Mouse (Mus musculus) ZHBTc4 (cell line): ENCODE results near the gene Hadh.
A peak's percentile ranks its signal among the peaks of the same experiment; 100 is the strongest.

Source experiments
- DNase-seq: peaks from one replicate; pipeline ENCODE4 v3.0.0-alpha.2; 2011; ENCODE audit warnings: low read depth, low spot score

The Hadh gene

DNA sequence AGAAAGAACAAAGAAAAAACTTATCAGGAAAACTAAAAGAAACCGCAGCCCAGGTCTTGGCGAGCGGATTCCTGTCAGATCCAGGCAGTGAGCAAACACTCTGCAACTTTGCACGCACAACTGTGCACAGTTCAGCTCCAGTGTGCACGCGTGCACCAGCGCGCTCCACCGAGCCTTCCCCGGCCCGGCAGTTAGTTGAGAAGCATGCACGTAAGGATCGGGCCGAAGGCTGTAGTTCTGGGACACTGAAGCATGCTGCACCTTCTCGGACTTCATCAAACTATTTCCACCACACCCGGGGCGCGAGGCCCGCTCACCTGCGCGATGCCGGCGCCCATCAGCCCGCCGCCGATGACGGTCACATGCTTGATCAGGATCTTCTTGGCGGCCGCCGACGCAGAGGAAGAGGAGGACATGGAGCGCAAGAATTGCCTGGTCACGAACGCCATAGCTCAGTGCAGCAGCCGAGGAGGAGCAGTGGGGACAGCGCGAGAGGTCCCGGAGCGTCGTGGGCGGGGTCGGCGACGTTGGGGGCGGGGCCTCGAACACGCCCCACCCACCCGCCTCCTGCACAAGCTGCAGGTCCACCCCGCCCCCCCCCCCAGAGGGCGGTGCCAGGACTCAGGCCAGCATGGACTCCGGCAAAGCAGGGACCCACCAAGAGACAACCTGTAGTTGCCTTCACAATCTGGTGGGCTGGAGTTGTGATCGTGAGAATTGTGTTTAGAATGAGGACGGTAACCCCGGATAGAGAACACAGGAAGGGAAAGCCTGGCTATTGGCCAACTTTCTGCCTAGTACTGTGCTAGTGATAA is at the start of gene Hadh:
Hadh (minus strand) TSS at position 543 of the 815 bp plus-strand sequence.
- DNase-seq: peak; percentile 96

DNA sequence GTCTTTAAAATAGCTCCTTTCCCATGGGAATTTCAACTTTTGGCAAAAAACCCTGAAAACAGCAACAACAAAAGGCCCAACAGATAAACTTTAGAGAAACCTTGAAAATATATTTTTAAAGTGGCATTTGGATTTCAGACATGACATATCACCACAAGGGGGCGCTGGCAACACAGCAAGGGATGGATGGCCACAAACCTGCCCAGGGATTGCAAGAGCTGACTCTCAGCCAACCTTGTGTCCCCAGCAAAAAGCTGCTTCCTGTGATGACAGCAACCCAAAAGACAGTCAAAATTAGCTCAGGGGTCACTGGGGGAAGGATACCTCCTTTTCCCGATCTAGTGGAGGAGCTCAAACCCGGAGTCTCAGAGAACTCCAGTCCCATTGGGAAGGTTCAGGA is 48.3 kb upstream of the Hadh start:
- DNase-seq: peak; percentile 83

GRCm38 (mm10) chr3:131318211-131318610 is 46.3 kb upstream of the Hadh start:
- DNase-seq: peak; percentile 21

DNA sequence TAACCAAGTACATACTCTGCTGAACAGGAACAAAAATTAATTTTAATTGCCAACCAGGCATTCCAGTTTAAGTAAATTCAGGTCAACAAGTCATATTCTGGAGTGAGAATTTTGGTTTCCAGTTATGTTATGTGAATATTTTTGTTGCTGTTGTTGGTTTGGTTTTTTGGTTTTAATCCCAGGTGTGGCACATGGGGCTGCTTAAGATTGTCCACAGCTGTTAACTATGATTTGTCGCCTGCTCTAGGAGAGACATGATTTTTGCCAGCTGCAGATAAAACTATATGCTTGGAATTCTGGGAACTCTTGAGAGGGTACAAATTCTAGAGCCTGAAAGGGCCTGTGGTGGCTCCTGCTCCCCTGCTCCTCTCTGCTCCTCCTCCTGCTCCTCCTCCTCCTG is 45.2 kb upstream of the Hadh start:
- DNase-seq: no peak

GRCm38 (mm10) chr3:131315957-131316510 is 44.1 kb upstream of the Hadh start:
- peak; percentile 62 for DNase-seq

DNA sequence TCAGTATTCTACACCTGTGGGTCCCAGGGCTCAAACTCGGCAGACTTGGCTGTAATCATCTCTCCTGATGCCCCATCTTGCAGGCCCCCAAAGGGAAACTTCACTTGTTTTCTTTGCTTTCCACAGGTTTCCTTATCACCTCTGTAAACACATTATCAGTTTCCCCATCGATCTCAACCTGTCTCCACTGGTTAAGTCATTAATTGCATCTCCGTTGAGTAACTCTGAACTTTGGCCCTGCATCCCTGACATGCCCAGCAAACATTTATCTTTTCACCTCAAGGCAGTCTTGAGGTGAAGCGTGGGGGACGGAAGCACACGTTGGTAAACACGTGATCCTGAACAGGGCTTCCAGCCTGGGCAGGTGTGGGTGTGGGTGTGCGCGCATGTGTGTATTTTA is 40.4 kb upstream of the Hadh start:
- no peak for DNase-seq

DNA sequence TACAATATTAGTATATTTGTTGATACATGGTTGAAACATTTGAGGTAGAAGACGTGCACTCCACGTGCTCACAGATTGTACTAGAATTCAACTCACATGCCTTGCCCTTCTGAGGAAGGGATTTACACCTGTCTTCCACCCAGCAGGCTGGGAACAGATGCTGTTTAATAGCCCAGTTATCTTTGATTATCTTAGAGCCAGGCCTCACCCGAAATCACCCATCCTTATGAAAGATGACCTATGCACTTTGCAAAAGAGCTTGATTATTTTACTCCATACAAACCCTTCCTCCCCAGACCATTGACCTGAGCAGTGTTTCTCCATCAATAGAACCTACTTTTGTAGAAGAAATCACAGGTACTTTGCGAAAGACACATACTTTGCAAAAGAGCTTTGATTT is 38.7 kb upstream of the Hadh start:
- DNase-seq: no peak

GRCm38 (mm10) chr3:131307811-131308210 is 35.9 kb upstream of the Hadh start:
- no peak for DNase-seq

GRCm38 (mm10) chr3:131306255-131306654 is 34.4 kb upstream of the Hadh start:
- no peak for DNase-seq

DNA sequence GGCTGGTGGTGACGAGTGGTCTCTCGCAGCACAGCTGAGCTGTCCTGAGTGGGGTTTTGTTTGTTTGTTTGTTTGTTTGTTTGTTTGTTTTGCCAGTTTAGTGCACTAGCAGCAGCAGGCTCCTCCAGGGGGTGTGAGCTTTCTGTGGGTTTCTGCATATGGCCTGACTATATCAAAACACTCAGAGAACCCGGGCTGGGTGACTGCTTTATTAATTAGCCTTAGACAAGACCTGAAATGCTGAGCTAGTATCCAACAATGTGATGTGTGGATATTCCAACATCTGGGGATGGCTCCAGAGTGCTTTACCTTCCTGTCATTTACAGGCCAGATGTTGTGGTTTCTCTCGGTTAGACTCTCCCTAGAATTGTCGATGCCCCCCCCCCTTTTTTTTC is 31.4 kb upstream of the Hadh start:
- no peak for DNase-seq

DNA sequence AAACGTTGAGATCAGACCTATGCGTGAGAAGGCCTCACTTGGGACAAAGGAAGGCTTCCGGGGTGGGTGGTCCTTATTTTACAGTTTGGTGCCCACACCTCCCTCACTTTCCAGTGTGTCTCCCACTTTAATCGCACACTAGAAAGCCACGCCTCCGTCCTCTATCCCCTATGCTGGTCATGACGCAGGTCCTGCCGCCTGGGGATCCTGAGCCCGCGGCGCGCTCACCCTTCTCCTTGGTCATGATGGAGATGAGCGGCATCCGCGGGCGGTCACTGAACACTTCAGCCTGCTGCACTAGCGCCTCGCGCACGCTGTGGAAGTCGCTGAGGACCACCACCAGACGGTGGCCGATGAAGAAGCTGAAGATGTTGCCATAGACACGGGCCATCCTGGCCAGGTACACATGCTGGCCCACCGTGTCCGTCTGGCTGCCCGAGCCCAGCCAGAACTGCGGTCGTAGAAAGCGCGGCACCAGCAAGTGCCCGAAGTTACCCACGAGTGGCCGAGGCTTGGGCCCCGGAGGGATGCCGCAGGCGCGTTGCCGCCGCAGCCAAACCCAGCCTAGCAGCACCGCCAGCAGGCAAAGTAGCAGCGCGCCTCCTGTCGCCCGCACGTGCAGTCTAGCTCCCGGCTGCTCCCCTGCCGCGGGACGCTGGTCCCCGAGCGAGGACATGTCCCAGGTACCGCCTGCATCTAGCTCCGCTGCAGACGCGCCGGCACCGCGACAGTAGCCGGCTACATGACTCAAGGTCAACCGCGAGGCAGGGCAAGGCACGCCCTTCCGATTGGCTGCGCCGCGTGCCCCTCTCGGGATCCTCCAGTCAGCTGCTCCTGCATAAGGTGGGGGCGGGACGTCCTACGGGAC is 30.8 kb upstream of the Hadh start, which contains the start of gene Cyp2u1:
Cyp2u1 (minus strand) TSS at position 776 of the 868 bp plus-strand sequence.
- peak; percentile 96 for DNase-seq

DNA sequence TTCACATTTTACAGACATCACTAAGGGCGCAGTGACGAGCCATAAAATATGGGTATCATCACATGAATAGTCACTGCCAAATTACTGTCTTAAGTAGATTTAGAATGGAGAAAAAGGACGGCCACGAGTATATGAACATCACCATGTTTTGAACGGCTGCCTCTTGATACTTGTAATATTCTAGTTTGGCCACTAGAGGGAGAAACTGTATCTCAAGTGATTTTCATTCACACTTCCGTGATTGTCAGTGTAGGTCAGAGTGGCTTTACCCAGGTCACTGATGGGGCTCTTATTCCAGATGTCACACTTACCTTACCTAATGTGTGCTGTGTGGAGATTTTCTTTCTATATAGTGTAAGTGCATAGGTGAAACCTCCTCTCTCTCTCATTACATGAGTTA is 28.0 kb upstream of the Hadh start:
- DNase-seq: peak; percentile 77

GRCm38 (mm10) chr3:131299078-131299477 is 27.2 kb upstream of the Hadh start:
- no peak for DNase-seq

DNA sequence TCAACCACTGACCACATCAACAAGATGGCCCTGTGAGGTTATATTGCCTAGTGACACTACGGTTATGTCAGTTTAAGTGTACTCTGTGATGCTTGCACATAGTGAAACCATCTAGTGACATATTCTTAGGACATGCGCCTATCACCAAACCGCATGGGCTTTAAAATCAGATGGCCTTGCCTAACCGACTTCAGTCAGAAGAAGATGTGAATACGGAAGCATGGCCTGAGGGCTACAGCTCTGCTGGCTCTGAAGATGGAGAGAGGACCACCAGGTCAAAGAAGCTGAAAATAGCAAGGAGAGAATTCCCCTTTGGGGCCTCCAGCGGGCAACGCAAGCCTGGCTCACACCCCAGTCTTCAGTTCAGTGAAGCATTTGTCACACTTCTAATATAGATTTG is 25.0 kb upstream of the Hadh start:
- DNase-seq: no peak

DNA sequence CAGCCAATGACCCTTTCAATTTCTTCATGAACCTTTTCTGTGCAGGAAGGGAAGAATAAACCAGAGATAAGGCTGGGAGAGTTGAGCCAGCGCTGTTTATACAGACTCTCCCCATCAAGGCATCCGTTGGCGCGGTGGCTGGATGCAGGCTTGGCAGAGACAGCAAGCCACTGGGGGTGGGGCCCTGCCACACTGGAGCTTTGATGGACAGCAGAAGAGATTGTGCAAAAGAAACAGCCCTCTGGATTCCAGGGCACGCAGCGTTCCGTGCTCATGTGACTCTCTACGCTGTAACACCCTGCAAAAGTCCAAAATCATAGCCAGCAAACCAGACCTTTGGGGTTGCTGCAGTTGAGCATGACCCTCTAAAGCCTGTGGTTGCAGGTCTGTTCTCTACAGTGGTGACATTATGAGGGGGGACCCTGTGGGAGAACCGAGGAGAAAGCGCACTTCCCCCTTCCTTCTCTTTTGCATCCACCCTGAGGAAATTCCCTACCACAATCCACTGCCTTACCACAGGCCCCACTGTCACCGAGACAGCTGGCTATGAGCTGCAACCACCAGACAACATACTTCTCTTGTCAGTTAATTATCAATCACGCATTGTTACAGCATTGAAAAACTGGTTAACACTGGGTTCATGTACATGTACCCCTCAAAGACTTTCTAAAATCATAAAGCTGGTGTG is 23.8 kb upstream of the Hadh start:
- DNase-seq: no peak

GRCm38 (mm10) chr3:131294503-131294902 is 22.6 kb upstream of the Hadh start:
- no peak for DNase-seq

DNA sequence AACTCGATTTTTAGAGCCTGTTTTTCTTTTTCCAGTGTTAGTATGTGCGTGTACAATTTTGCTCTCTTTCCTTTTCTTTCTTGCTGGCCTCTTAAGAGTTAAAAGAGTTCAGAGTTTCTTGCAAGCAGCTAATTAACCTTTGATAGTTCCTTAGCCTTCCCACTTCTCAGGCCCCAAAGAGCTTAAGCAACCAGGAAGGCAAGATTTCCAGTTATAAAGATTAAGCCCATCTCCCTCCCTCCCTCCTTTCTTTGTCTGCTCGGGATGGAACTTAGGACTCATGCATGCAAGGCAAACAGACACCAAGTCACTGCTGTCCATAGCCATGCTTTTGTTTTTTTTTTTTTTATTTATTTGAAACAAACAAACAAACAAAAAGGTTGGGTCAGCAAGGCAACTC is 21.1 kb upstream of the Hadh start:
- DNase-seq: no peak

DNA sequence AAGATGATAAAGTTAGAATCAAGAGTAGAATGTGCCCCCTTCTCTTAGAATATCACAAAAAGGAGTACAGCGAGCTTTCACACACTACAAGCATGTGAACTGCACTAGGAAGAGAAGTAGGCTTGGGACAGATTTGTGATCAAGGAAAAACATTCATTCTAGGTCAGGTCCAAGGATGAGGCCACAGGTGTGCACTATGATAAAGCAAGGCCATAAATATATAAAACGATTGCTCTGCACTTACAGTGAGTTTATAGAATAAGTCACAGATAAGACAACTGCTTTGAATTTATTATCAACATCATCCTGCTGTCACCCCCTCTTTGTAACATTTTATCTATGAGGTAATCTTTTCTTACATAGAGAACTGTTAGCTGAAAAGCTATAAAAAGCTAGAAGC is 20.4 kb upstream of the Hadh start:
- no peak for DNase-seq

GRCm38 (mm10) chr3:131291890-131292289 is 20.0 kb upstream of the Hadh start:
- DNase-seq: no peak

GRCm38 (mm10) chr3:131274151-131274550 is 2.2 kb upstream of the Hadh start:
- no peak for DNase-seq

DNA sequence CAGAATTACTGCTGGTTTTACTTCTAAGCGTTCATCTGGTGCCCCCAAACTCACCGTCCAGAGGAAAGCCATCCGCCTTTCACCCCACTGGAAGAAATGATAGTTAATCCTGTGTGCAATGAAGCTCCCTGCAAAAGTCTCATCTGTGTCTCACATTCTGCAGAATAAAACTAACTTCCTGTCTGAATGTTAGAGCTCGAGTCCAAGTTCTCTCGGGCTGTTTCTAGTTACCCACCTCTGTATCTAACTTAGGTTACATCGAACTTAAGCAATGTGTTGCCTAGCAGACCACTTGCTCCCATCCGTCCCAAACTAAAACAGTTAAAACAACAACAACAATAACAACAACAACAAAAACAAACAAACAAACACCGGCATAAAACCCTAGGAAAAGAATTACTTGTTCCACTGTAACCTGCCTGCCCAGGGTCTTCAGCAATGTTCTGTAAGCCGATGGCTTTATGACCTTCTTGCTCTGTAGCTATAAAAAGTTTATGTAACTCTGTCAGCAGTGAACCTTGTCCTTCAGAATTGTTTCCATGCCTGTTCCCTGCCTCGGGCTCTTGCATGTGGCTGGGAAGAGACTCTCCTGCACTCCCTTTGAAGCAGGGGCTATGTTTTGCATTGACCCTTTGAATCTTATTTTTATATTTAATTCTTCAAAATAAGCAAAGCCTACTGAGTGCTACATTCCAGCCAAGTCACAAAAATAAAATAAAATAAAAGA is 636 bp upstream of the Hadh start:
- DNase-seq: no peak
